Mouse (Mus musculus): ENCODE results near the gene Hpd. TPM values are rescaled to one million over a fixed set of nuclear protein-coding genes. Genes with fewer than 3 reads are reported as not detected.

Gene Hpd
- polyA plus RNA-seq, 1 experiment from 2014 or later: 638 TPM

- ATAC-seq: no peak
- peaks cover 3% of the 10 kb centered on the region; the same call in 1 of the 2 replicates for H3K4me1 ChIP-seq (ENCODE audit: insufficient read depth)
These were observed 14.9 kb downstream of the Hpd start for GRCm38 (mm10) chr5:123167591-123167990.

GRCm38 (mm10) chr5:123166437-123166836 is 16.1 kb downstream of the Hpd start:
- TF ChIP-seq EP300 (IDR thresholded peaks at IDR 0.05; ENCODE audit: low read depth) (no peak), CTCF (IDR thresholded peaks at IDR 0.05; ENCODE audit: low read depth) (no peak)
- Histone ChIP-seq H3K4me3 (ENCODE audit: low read depth, low read length) (no peak overlapping the region), H3K9ac (replicated peaks) (no peak overlapping the region), H3K4me2 (ENCODE audit: low read depth, low read length) (no peak overlapping the region), H3K27me3 (ENCODE audit: insufficient read depth, low read length) (no peaks in the 10 kb centered on the region), H3K4me1 (ENCODE audit: insufficient read depth) (no peaks in the 10 kb centered on the region), H3K36me3 (replicated peaks; ENCODE audit: insufficient read depth, low read length) (peaks cover 48% of the 10 kb centered on the region), H3K27ac (ENCODE audit: low read depth) (no peak overlapping the region), H3K9me3 (ENCODE audit: low read length) (no peaks in the 10 kb centered on the region)
- ATAC-seq: no peak
- 82% methylated on average over 10 of the region's 10 CpGs for WGBS (ENCODE audit: insufficient replicate concordance)
- DNase-seq: no peak

More at GRCm38 (mm10) chr5:123167591-123167990, 14.9 kb downstream of the Hpd start:
- TF ChIP-seq CTCF (IDR thresholded peaks at IDR 0.05; ENCODE audit: low read depth): no peak
- no peak for TF ChIP-seq EP300 (IDR thresholded peaks at IDR 0.05; ENCODE audit: low read depth)
- no peaks in the 10 kb centered on the region for H3K27me3 ChIP-seq (ENCODE audit: insufficient read depth, low read length)
- no peak overlapping the region for H3K4me3 ChIP-seq (ENCODE audit: low read depth, low read length)
- H3K27ac ChIP-seq (ENCODE audit: low read depth): no peak overlapping the region
- H3K36me3 ChIP-seq (replicated peaks; ENCODE audit: insufficient read depth, low read length): peaks cover 37% of the 10 kb centered on the region
- no peak overlapping the region for H3K9ac ChIP-seq (replicated peaks)
- DNase-seq: no peak
- H3K9me3 ChIP-seq (ENCODE audit: low read length): no peaks in the 10 kb centered on the region
- no peak overlapping the region for H3K4me2 ChIP-seq (ENCODE audit: low read depth, low read length)
- WGBS (ENCODE audit: insufficient replicate concordance): 55% methylated on average over 5 of the region's 5 CpGs

GRCm38 (mm10) chr5:123162942-123163341 is 19.6 kb downstream of the Hpd start:
- Histone ChIP-seq H3K27me3 (ENCODE audit: insufficient read depth, low read length) (no peaks in the 10 kb centered on the region), H3K36me3 (replicated peaks; ENCODE audit: insufficient read depth, low read length) (peaks cover 82% of the 10 kb centered on the region), H3K9me3 (ENCODE audit: low read length) (no peaks in the 10 kb centered on the region), H3K27ac (ENCODE audit: low read depth) (no peak overlapping the region), H3K4me3 (ENCODE audit: low read depth, low read length) (no peak overlapping the region), H3K4me1 (ENCODE audit: insufficient read depth) (no peaks in the 10 kb centered on the region), H3K9ac (replicated peaks) (no peak overlapping the region), H3K4me2 (ENCODE audit: low read depth, low read length) (no peak overlapping the region)
- ATAC-seq (0 out of 2 replicates have a peak, but pooled peaks have one; percentile 32), DNase-seq (no peak)
- TF ChIP-seq CTCF (IDR thresholded peaks at IDR 0.05; ENCODE audit: low read depth): peak; percentile 14; the same call in 1 of the 2 replicates
- TF ChIP-seq EP300 (IDR thresholded peaks at IDR 0.05; ENCODE audit: low read depth): no peak
- WGBS (ENCODE audit: insufficient replicate concordance): 82% methylated on average over 9 of the region's 9 CpGs

DNA sequence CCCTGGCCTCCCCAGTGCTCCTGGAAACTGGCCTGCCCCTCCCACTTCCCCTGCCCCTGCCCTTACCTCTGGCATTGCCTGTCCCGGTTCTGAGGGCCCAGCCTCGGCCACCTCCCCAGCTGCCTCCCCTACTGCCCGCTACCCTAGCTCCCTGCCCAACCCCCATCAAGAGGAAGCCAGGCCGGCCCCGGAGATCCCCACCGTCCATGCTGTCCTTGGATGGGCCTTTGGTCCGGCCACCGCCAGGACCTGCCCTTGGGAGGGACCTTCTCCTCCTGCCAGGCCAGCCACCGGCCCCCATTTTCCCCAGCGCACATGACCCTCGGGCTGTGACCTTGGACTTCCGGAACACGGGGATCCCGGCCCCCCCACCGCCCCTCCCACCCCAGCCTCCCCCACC is 22.2 kb downstream of the Hpd start:
- H3K4me3 ChIP-seq (ENCODE audit: low read depth, low read length): no peak overlapping the region
- H3K4me1 ChIP-seq (ENCODE audit: insufficient read depth): no peaks in the 10 kb centered on the region
- WGBS (ENCODE audit: insufficient replicate concordance): 80% methylated on average over 14 of the region's 15 CpGs
- no peak for ATAC-seq
- H3K9ac ChIP-seq (replicated peaks): no peak overlapping the region
- no peaks in the 10 kb centered on the region for H3K9me3 ChIP-seq (ENCODE audit: low read length)
- no peak for DNase-seq
- H3K36me3 ChIP-seq (replicated peaks; ENCODE audit: insufficient read depth, low read length): peaks cover 85% of the 10 kb centered on the region
- TF ChIP-seq CTCF (IDR thresholded peaks at IDR 0.05; ENCODE audit: low read depth) (no peak), EP300 (IDR thresholded peaks at IDR 0.05; ENCODE audit: low read depth) (no peak)
- H3K27me3 ChIP-seq (ENCODE audit: insufficient read depth, low read length): no peaks in the 10 kb centered on the region
- H3K27ac ChIP-seq (ENCODE audit: low read depth): no peak overlapping the region
- no peak overlapping the region for H3K4me2 ChIP-seq (ENCODE audit: low read depth, low read length)

DNA sequence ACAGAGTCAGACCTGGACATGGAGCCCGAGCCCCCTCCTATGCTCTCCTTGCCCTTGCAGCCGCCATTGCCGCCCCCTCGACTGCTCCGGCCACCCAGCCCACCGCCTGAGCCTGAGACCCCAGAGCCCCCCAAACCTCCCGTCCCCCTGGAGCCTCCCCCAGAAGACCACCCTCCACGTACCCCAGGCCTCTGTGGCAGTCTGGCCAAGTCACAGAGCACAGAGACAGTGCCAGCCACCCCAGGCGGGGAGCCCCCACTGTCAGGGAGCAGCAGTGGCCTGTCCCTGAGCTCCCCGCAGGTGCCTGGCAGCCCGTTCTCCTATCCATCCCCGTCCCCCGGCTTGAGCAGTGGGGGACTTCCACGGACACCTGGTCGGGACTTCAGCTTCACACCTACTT is 22.7 kb downstream of the Hpd start:
- no peak overlapping the region for H3K9ac ChIP-seq (replicated peaks)
- no peaks in the 10 kb centered on the region for H3K27me3 ChIP-seq (ENCODE audit: insufficient read depth, low read length)
- H3K4me3 ChIP-seq (ENCODE audit: low read depth, low read length): no peak overlapping the region
- ATAC-seq (no peak), DNase-seq (no peak)
- H3K27ac ChIP-seq (ENCODE audit: low read depth): no peak overlapping the region
- H3K4me1 ChIP-seq (ENCODE audit: insufficient read depth): no peaks in the 10 kb centered on the region
- H3K36me3 ChIP-seq (replicated peaks; ENCODE audit: insufficient read depth, low read length): peaks cover 90% of the 10 kb centered on the region
- no peak overlapping the region for H3K4me2 ChIP-seq (ENCODE audit: low read depth, low read length)
- H3K9me3 ChIP-seq (ENCODE audit: low read length): no peaks in the 10 kb centered on the region
- WGBS (ENCODE audit: insufficient replicate concordance): 92% methylated on average over 15 of the region's 15 CpGs
- TF ChIP-seq EP300 (IDR thresholded peaks at IDR 0.05; ENCODE audit: low read depth) (no peak), CTCF (IDR thresholded peaks at IDR 0.05; ENCODE audit: low read depth) (no peak)

DNA sequence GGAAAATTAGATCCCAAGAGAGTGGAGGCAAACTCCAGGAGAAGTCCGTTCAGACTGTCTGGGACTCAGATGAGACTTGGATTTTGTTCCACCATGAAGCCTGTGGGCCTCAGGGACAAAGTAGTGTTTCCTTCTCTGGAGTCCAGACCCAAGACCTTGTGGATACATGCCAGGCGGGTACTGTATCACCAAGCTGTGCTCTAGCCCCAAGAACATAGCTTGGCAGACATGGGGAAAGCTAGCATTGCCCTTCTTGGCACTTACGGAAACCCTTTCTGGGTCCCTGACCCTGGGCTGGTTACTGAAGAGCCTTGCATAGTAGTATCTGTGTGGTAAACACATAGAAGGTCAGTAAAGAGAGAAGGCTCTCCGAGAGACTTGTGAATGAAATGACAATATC is 23.1 kb downstream of the Hpd start:
- no peak for DNase-seq
- WGBS (ENCODE audit: insufficient replicate concordance): 91% methylated on average over 4 of the region's 4 CpGs
- peaks cover 91% of the 10 kb centered on the region for H3K36me3 ChIP-seq (replicated peaks; ENCODE audit: insufficient read depth, low read length)
- H3K9ac ChIP-seq (replicated peaks): no peak overlapping the region
- no peaks in the 10 kb centered on the region for H3K27me3 ChIP-seq (ENCODE audit: insufficient read depth, low read length)
- H3K4me2 ChIP-seq (ENCODE audit: low read depth, low read length): no peak overlapping the region
- TF ChIP-seq CTCF (IDR thresholded peaks at IDR 0.05; ENCODE audit: low read depth) (no peak), EP300 (IDR thresholded peaks at IDR 0.05; ENCODE audit: low read depth) (no peak)
- no peak for ATAC-seq
- H3K27ac ChIP-seq (ENCODE audit: low read depth): no peak overlapping the region
- no peaks in the 10 kb centered on the region for H3K4me1 ChIP-seq (ENCODE audit: insufficient read depth)
- H3K9me3 ChIP-seq (ENCODE audit: low read length): no peaks in the 10 kb centered on the region
- H3K4me3 ChIP-seq (ENCODE audit: low read depth, low read length): no peak overlapping the region

GRCm38 (mm10) chr5:123157972-123158371 is 24.6 kb downstream of the Hpd start:
- Histone ChIP-seq H3K9ac (replicated peaks) (no peak overlapping the region), H3K27me3 (ENCODE audit: insufficient read depth, low read length) (no peaks in the 10 kb centered on the region), H3K27ac (ENCODE audit: low read depth) (no peak overlapping the region), H3K4me2 (ENCODE audit: low read depth, low read length) (no peak overlapping the region), H3K4me1 (ENCODE audit: insufficient read depth) (no peaks in the 10 kb centered on the region), H3K9me3 (ENCODE audit: low read length) (no peaks in the 10 kb centered on the region), H3K4me3 (ENCODE audit: low read depth, low read length) (no peak overlapping the region), H3K36me3 (replicated peaks; ENCODE audit: insufficient read depth, low read length) (peaks cover 88% of the 10 kb centered on the region)
- no peak for TF ChIP-seq CTCF (IDR thresholded peaks at IDR 0.05; ENCODE audit: low read depth)
- TF ChIP-seq EP300 (IDR thresholded peaks at IDR 0.05; ENCODE audit: low read depth): no peak
- DNase-seq (no peak), ATAC-seq (no peak)
- whole genome bisulfite sequencing (ENCODE audit: insufficient replicate concordance): 79% methylated on average over 4 of the region's 4 CpGs
